Mouse (Mus musculus) intestine, embryonic 16.5 days (tissue): ENCODE measurements around the gene Mbd3l2. TPM values are rescaled to one million over a fixed set of nuclear protein-coding genes. Genes with fewer than 3 reads are reported as not detected.
A peak's percentile ranks its signal among the peaks of the same experiment; 100 is the strongest.
"Not testable (repeated sequence)": the region's sequence is repeated elsewhere in the genome, so short reads cannot be mapped to it uniquely, and the experiment has no call there.

Experiments
- ATAC-seq: fragments of 200-750 bp; cut with Nextera tagmentation; 2 replicates; pipeline ENCODE4 v1.8.0; 2017; ENCODE audit warnings: moderate TSS enrichment, moderate library complexity
- H3K27ac ChIP-seq: fragments of 300-500 bp; sonication (generic); 2 replicates; pipeline ENCODE4 v1.5.1; 2014; ENCODE audit warnings: mild to moderate bottlenecking, low read length
- H3K27me3 ChIP-seq: fragments of 300-500 bp; sonication (generic); replicated peaks from 2 replicates; pipeline ENCODE4 v1.6.1; 2014; ENCODE audit warnings: low read length, control low read depth, mixed read lengths; ENCODE audit not compliant: control insufficient read depth, insufficient read depth
- H3K36me3 ChIP-seq: fragments of 300-500 bp; sonication (generic); 2 replicates; pipeline ENCODE4 v1.6.1; 2014; ENCODE audit warnings: low read length, control low read depth; ENCODE audit not compliant: control insufficient read depth, insufficient read depth
- H3K4me1 ChIP-seq: fragments of 300-500 bp; sonication (generic); 2 replicates; pipeline ENCODE4 v1.6.1; 2014; ENCODE audit warnings: low read length, control low read depth, mixed read lengths; ENCODE audit not compliant: control insufficient read depth, insufficient read depth
- H3K4me2 ChIP-seq: fragments of 300-500 bp; sonication (generic); 2 replicates; pipeline ENCODE4 v1.6.1; 2014; ENCODE audit warnings: low read depth, low read length, control low read depth
- H3K4me3 ChIP-seq: fragments of 300-500 bp; sonication (generic); 2 replicates; pipeline ENCODE4 v1.5.1; 2014; ENCODE audit warnings: mild to moderate bottlenecking, low read length
- H3K9ac ChIP-seq: fragments of 300-500 bp; sonication (generic); 2 replicates; pipeline ENCODE4 v1.6.1; 2014; ENCODE audit warnings: low read depth, low read length
- H3K9me3 ChIP-seq: fragments of 300-500 bp; sonication (generic); 2 replicates; pipeline ENCODE4 v1.6.1; 2016; ENCODE audit warnings: low read length, control low read depth; ENCODE audit not compliant: control insufficient read depth
- WGBS: fragments of 180-500 bp; shearing (Covaris S2); extraction: QIAGEN DNeasy Blood & Tissue Kit; methylation state at CpG from one replicate; pipeline ENCODE4 v1.1.7; 2014; 5-methylcytosine and 5-hydroxymethylcytosine counted together
- polyA plus RNA-seq: library from polyadenylated mRNA; unstranded; fragments of >200 nt; fragmentation: Nextera tagmentation; extraction: Ambion mirVana; gene quantifications from 2 replicates; pipeline ENCODE4 v1.2.1, GENCODE M21; 2015

Mbd3l2 gene
- polyA plus RNA-seq = not detected in 2 replicates

DNA sequence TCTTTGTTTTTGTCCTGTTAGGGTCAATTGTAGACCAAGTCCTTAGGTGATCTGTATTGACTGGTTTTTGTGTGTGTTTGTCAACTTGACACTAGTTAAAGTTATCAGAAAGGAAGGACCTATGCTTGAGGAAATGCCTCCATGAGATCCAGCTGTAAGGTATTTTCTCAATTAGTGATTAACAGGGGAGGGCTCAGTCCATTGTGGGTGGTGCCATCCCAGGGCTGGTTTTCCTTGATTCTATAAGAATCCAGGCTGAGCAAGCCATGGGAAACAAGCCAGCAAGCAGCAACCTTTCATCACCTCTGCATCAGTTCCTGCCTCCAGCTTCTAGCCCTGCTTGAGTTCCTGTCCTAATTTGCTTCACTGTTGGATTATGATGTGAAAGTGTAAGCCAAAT lies at the start of gene Mbd3l2:
Mbd3l2 (plus strand) TSS at position 301 of the 400 bp plus-strand sequence.
- ATAC-seq = no peak
- Histone ChIP-seq H3K36me3 (no peaks in the 10 kb centered on the region), H3K4me3 (no peak within 1 kb of the TSS), H3K9ac (no peak within 1 kb of the TSS), H3K27ac (no peak within 1 kb of the TSS), H3K4me1 (no peaks in the 10 kb centered on the region), H3K9me3 (no peaks in the 10 kb centered on the region), H3K4me2 (no peak within 1 kb of the TSS), H3K27me3 (no peaks in the 10 kb centered on the region)

DNA sequence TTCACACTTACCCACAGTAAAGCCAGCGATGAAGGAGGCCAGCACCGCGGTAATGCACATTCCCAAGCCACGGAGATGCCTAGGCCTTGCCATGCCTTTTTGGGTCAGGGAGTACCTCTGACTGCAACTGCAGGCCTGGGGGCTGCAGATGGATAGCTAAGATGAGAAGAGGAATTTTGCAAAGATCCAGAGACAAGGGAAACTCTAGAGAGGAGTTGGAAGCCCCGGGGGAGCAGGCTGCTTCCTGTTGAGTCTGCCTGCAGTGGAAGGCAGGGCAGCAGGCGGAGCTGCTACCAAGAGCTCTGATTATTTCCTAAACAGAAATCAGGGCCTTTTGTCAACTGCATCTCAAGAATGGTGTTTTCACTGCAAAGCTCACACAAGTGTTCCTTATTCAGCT lies 44.7 kb upstream of the Mbd3l2 start:
- H3K27me3 ChIP-seq = no peaks in the 10 kb centered on the region
- H3K4me1 ChIP-seq = no peaks in the 10 kb centered on the region
- no peak overlapping the region for H3K9ac ChIP-seq
- no peaks in the 10 kb centered on the region for H3K9me3 ChIP-seq
- H3K4me2 ChIP-seq = 0 out of 2 replicates have a peak overlapping the region, but pooled peaks have one; percentile 23
- 21% methylated on average over 6 of the region's 6 CpGs for WGBS
- ATAC-seq = no peak
- no peak overlapping the region for H3K4me3 ChIP-seq
- H3K27ac ChIP-seq = no peak overlapping the region
- no peaks in the 10 kb centered on the region for H3K36me3 ChIP-seq

DNA sequence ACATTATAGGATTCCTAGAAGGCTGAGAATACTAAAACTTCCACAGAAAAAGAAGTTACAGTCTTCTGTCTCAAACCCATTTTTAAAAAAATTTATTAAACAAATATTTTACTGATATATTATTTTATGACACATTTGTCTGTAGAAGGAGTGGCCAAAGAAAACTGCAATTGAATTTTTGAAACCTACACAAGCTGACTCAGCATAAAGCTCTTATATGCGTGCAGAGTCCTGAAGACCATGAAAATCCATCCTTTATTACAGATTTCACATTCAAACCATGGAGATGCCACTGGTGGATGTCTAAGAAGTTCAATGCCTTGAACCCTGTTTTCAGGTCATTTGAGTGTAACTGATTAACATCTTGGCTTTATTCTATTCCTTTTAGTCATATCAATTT lies 30.8 kb upstream of the Mbd3l2 start:
- 89% methylated on average over 1 of the region's 1 CpGs for WGBS

DNA sequence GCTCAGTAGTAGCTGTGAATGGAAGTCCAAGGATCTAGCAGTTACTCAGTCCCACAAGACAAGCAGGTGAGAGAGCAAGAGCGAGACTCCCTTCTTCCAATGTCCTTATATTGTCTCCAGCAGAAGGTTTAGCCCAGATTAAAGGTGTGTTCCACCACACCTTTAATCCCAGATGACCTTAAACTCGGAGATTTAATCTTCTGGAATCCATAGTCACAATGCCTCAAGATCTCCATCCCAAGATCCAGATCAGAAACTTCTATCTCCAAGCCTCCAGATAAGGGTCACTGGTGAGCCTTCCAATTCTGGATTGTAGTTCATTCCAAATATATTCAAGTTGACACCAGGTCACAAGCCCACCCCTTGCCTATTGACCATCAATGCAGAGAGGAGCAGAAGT lies 27.6 kb upstream of the Mbd3l2 start, which contains the start of gene Naalad2:
Naalad2 (minus strand) TSS at position 101 of the 400 bp plus-strand sequence.
- not testable (repeated sequence) for H3K4me2 ChIP-seq, H3K9me3 ChIP-seq, H3K27ac ChIP-seq, ATAC-seq, H3K9ac ChIP-seq, H3K36me3 ChIP-seq, H3K27me3 ChIP-seq, H3K4me1 ChIP-seq, H3K4me3 ChIP-seq
- 75% methylated on average over 2 of the region's 2 CpGs for WGBS

More for the DNA sequence above, 30.8 kb upstream of the Mbd3l2 start:
- H3K27ac ChIP-seq = no peak overlapping the region
- H3K36me3 ChIP-seq = no peaks in the 10 kb centered on the region
- H3K4me2 ChIP-seq = no peak overlapping the region
- H3K9ac ChIP-seq = no peak overlapping the region
- ATAC-seq = no peak
- no peak overlapping the region for H3K4me3 ChIP-seq
- no peaks in the 10 kb centered on the region for H3K4me1 ChIP-seq
- H3K27me3 ChIP-seq = no peaks in the 10 kb centered on the region
- no peaks in the 10 kb centered on the region for H3K9me3 ChIP-seq

DNA sequence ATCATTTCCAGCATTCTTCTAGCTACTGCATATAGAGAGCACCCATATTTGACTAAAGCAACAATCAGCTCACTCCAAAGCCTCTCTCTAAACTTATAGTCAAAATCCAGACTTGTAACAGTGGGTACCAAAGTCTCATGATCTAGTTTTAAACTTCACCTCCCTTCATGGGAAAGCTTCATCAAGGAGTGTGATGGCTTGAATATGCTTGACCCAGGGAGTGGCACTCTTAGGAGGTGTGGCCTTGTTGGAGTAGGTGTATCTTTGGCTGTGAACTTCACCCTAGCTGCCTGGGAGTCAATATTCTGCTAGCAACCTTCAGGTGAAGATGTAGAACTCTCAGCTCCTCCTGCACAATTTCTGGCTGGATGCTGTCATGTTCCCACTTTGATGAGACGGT lies 26.3 kb upstream of the Mbd3l2 start, which contains the start of gene Ubtfl1:
Ubtfl1 (plus strand) TSS at position 301 of the 400 bp plus-strand sequence.
- ATAC-seq = no peak
- H3K4me3 ChIP-seq = no peak within 1 kb of the TSS
- H3K36me3 ChIP-seq = no peaks in the 10 kb centered on the region
- no peak within 1 kb of the TSS for H3K4me2 ChIP-seq
- H3K27me3 ChIP-seq = no peaks in the 10 kb centered on the region
- no peak within 1 kb of the TSS for H3K9ac ChIP-seq
- no peak within 1 kb of the TSS for H3K27ac ChIP-seq
- H3K4me1 ChIP-seq = no peaks in the 10 kb centered on the region
- no peaks in the 10 kb centered on the region for H3K9me3 ChIP-seq
- 82% methylated on average over 1 of the region's 1 CpGs for WGBS

DNA sequence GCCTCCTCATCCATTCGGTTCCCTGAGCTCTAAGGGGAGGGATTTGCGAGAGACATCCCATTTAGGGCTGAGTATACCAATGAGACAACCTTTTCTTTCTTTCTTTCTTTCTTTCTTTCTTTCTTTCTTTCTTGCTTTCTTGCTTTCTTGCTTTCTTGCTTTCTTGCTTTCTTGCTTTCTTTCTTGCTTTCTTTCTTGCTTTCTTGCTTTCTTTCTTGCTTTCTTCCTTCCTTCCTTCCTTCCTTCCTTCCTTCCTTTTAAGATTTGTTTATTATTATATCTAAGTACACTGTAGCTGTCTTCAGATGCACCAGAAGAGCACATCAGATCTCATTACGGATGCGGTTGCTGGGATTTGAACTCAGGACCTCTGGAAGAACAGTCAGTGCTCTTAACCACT lies 18.1 kb upstream of the Mbd3l2 start:
- 85% methylated on average over 4 of the region's 4 CpGs for WGBS
- not testable (repeated sequence) for H3K27me3 ChIP-seq, H3K4me1 ChIP-seq, H3K27ac ChIP-seq, H3K36me3 ChIP-seq, H3K9ac ChIP-seq, ATAC-seq, H3K9me3 ChIP-seq, H3K4me3 ChIP-seq, H3K4me2 ChIP-seq

DNA sequence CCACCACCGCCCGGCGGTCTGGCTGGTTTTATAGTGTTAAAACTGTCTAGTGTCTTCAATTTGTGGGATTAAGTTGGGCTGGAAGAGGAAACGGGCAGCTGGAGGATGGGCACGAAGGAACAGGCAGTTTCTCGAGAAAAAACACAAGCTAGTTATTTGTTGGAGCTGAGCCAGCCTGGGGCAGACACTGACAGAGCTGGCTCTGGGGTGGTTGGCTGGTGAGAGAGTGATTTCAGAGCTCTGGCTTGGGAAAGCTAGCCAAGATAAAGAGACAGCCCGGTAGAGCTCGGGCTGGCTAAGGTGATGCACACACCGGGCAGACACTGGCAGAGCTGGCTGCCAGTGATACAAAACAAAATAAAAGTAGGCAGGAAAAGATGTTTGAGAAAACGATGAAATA lies 1.2 kb downstream of the Mbd3l2 start:
- Histone ChIP-seq H3K27ac (no peak overlapping the region), H3K4me1 (no peaks in the 10 kb centered on the region), H3K4me3 (no peak overlapping the region), H3K36me3 (no peaks in the 10 kb centered on the region), H3K9ac (no peak overlapping the region), H3K4me2 (no peak overlapping the region), H3K27me3 (no peaks in the 10 kb centered on the region), H3K9me3 (no peaks in the 10 kb centered on the region)
- no peak for ATAC-seq
- WGBS = 73% methylated on average over 10 of the region's 10 CpGs

DNA sequence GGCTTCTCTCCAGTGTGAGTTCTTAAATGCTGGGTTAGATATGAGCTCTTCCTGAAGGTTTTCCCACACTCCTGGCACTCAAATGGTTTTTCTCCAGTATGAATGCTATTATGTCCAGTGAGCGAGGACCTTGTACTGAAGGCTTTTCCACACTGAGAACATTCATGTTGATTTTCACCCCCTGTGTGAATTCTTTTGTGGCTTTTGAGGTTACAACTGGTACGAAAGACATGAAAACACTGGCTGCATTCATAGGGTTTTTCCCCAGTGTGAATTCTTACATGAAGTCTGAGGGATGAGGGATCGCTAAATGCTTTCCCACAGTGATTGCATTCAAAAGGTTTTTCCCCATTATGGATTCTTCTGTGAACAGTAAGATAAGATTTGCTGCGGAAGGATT lies 26.1 kb downstream of the Mbd3l2 start:
- Histone ChIP-seq H3K9ac (no peak overlapping the region), H3K27ac (no peak overlapping the region), H3K4me1 (no peaks in the 10 kb centered on the region), H3K4me3 (no peak overlapping the region), H3K27me3 (no peaks in the 10 kb centered on the region), H3K4me2 (no peak overlapping the region), H3K36me3 (peaks cover 12% of the 10 kb centered on the region), H3K9me3 (no peaks in the 10 kb centered on the region)
- WGBS = 90% methylated on average over 4 of the region's 4 CpGs
- no peak for ATAC-seq

DNA sequence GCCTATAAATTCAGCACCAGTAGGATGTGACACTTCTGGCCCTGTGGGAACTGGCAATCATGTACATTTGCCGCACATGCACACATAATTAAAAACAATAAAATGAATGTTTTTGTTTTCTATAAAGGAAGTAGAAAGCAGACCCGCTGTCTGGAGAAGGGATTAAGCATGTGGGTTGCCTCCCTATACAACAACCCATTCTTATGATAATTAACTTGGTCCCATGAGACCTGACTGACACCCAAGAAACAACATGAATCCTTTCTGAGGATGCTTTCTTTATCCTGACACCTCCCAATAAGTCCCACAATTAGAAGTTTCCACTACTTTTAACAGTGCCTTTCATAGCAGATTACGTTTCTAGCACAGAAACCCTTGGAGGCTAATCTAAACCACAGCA lies 36.9 kb downstream of the Mbd3l2 start:
- Histone ChIP-seq H3K4me3 (no peak overlapping the region), H3K27ac (no peak overlapping the region), H3K4me1 (no peaks in the 10 kb centered on the region), H3K27me3 (no peaks in the 10 kb centered on the region), H3K9me3 (no peaks in the 10 kb centered on the region; the same call in 1 of the 2 replicates), H3K4me2 (no peak overlapping the region), H3K9ac (no peak overlapping the region), H3K36me3 (no peaks in the 10 kb centered on the region)
- 78% methylated on average over 3 of the region's 3 CpGs for WGBS
- ATAC-seq = no peak

DNA sequence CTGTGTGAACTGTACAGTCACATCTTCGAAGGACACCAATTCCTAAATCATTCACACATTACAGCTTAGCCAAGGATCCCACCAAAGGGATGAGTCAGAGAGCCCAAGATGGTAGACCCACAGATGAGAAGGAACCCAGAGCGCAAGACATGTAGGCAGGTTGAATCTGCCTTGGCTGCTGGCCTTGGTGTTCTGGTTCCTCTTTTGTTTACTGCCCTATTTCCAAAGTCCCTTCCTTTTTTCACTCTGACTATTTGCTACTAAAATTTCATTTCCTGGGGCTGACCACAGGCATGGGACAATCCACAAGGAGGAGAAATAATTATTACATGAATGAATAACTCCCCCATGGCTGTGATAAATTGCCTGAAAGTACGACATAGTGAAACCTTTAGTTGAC lies 37.6 kb downstream of the Mbd3l2 start:
- Histone ChIP-seq H3K9ac (no peak overlapping the region), H3K9me3 (no peaks in the 10 kb centered on the region; the same call in 1 of the 2 replicates), H3K36me3 (no peaks in the 10 kb centered on the region), H3K4me3 (no peak overlapping the region), H3K4me2 (no peak overlapping the region), H3K27me3 (no peaks in the 10 kb centered on the region), H3K4me1 (peaks cover 4% of the 10 kb centered on the region; the same call in 1 of the 2 replicates), H3K27ac (no peak overlapping the region)
- no peak for ATAC-seq
- 89% methylated on average over 3 of the region's 3 CpGs for whole genome bisulfite sequencing
